ENCODE assay signal across 13 mouse cellular contexts in genomic region chr16:21499656-21500055, GRCm38 (mm10).
A peak's percentile ranks its signal among the peaks of the same experiment; 100 is the strongest.
DNase-seq lines count a peak whose midpoint lies in the region; ATAC-seq lines count a peak whose summit lies in the region.
"Had no signal": no experiment of that assay in that cellular context is flagged by ENCODE, and none has a peak within 500 bp of the region (broad histone marks: within the 10 kb centered on the region; RNA-seq: fewer than 3 reads in every experiment).

No protein-coding gene starts in this region.

- no peaks in the 10 kb centered on the region for H3K36me3 ChIP-seq in lung, embryonic 16.5 days (ENCODE audit: control insufficient read depth, insufficient read depth, low read length)
- 0 out of 2 replicates have a peak, but pooled peaks cover 3% of the 10 kb centered on the region for H3K36me3 ChIP-seq in limb, embryonic 15.5 days
- H3K36me3 ChIP-seq in hindbrain, embryonic 10.5 days = peaks cover 23% of the 10 kb centered on the region; the same call in 1 of the 2 replicates
- H3K36me3 ChIP-seq: liver, embryonic 13.5 days had no signal

- H3K9me3 ChIP-seq in lung, embryonic 16.5 days (ENCODE audit: control insufficient read depth, low read length) = no peaks in the 10 kb centered on the region
- no peaks in the 10 kb centered on the region for H3K9me3 ChIP-seq in limb, embryonic 15.5 days
- H3K9me3 ChIP-seq in hindbrain, embryonic 10.5 days = no peaks in the 10 kb centered on the region
- H3K9me3 ChIP-seq: liver, embryonic 13.5 days had no signal

- WGBS in lung, embryonic 16.5 days = 56% methylated on average over 7 of the region's 7 CpGs
- WGBS in limb, embryonic 15.5 days = 35% methylated on average over 7 of the region's 7 CpGs
- WGBS in hindbrain, embryonic 10.5 days = 83% methylated on average over 7 of the region's 7 CpGs

- no peaks in the 10 kb centered on the region for H3K27me3 ChIP-seq in lung, embryonic 16.5 days (ENCODE audit: control insufficient read depth, insufficient read depth, low read depth, low read length)
- H3K27me3 ChIP-seq in limb, embryonic 15.5 days = no peaks in the 10 kb centered on the region
- H3K27me3 ChIP-seq in hindbrain, embryonic 10.5 days (ENCODE audit: insufficient read depth, poor library complexity, severe bottlenecking) = no peaks in the 10 kb centered on the region
- H3K27me3 ChIP-seq: liver, embryonic 13.5 days had no signal

- no peak overlapping the region for H3K4me2 ChIP-seq in lung, embryonic 16.5 days (ENCODE audit: low read depth, low read length)
- H3K4me2 ChIP-seq in limb, embryonic 15.5 days = no peak overlapping the region
- H3K4me2 ChIP-seq: hindbrain, embryonic 14.5 days; liver, embryonic 13.5 days had no signal

- peak; percentile 12 for DNase-seq in embryo, embryonic 11 days
- no peak for DNase-seq in embryo, embryonic 9.5 days (ENCODE audit: extremely low spot score)
- DNase-seq in lung, postnatal 25 days (ENCODE audit: low spot score) = no peak
- DNase-seq in hindbrain, embryonic 10.5 days (ENCODE audit: low spot score) = no peak
- no peak for DNase-seq in left cerebral cortex, postnatal 10 days (ENCODE audit: extremely low spot score in 1 of 2, low spot score in 2 of 2)
- DNase-seq: cerebellum, postnatal 25 days; kidney, postnatal 10 days; liver, embryonic 13.5 days; thymus, adult 2 months had no signal

- H3K27ac ChIP-seq in lung, embryonic 16.5 days (ENCODE audit: low read length) = no peak overlapping the region
- peak overlapping the region; percentile 61; the same call in 1 of the 2 replicates for H3K27ac ChIP-seq in limb, embryonic 15.5 days
- H3K27ac ChIP-seq in hindbrain, embryonic 10.5 days = no peak overlapping the region
- H3K27ac ChIP-seq: hindbrain, embryonic 14.5 days; liver, embryonic 13.5 days had no signal

- no peak overlapping the region for H3K4me3 ChIP-seq in lung, embryonic 16.5 days (ENCODE audit: low read length)
- no peak overlapping the region for H3K4me3 ChIP-seq in limb, embryonic 15.5 days
- no peak overlapping the region for H3K4me3 ChIP-seq in hindbrain, embryonic 10.5 days
- H3K4me3 ChIP-seq: liver, embryonic 13.5 days had no signal

- H3K9ac ChIP-seq in lung, embryonic 16.5 days (ENCODE audit: low read length) = no peak overlapping the region
- no peak overlapping the region for H3K9ac ChIP-seq in limb, embryonic 15.5 days
- H3K9ac ChIP-seq: hindbrain, embryonic 14.5 days; liver, embryonic 13.5 days had no signal

- ATAC-seq in lung, embryonic 16.5 days (ENCODE audit: low read depth) = 0 out of 2 replicates have a peak, but pooled peaks have one; percentile 41
- ATAC-seq in limb, embryonic 15.5 days (ENCODE audit: insufficient number of reproducible peaks, low FRiP score, low TSS enrichment, low read depth) = no peak
- ATAC-seq in erythroid progenitor cell, adult 5-6 weeks (replicated peaks; ENCODE audit: low FRiP score, poor library complexity, severe bottlenecking) = no peak

- H3K4me1 ChIP-seq in lung, embryonic 16.5 days (replicated peaks; ENCODE audit: control insufficient read depth, insufficient read depth, low read length) = 0 out of 2 replicates have a peak, but pooled peaks cover 2% of the 10 kb centered on the region
- H3K4me1 ChIP-seq in limb, embryonic 15.5 days = peaks cover 12% of the 10 kb centered on the region
- no peaks in the 10 kb centered on the region for H3K4me1 ChIP-seq in hindbrain, embryonic 10.5 days (replicated peaks)

- intact Hi-C loops in left cerebral cortex, postnatal 10 days (cut with DNase I) = loop anchor here (10.0 kb wide), 1 partner anchor 315 kb away; no protein-coding TSS in a partner anchor
